Mouse (Mus musculus): ENCODE measurements around the gene Kif26b. TPM values are rescaled to one million over a fixed set of nuclear protein-coding genes. Genes with fewer than 3 reads are reported as not detected.

Gene Kif26b
- polyA plus RNA-seq, 1 experiment from 2014 or later, result 2.7 TPM

GRCm38 (mm10) chr1:178917194-178917902, 388.4 kb downstream of the Kif26b start:
- H3K36me3 ChIP-seq (ENCODE audit: control insufficient read depth, insufficient read depth, low read length), result no peaks in the 10 kb centered on the region
- H3K9me3 ChIP-seq (replicated peaks; ENCODE audit: control insufficient read depth, low read length), result no peaks in the 10 kb centered on the region
- WGBS, result 57% methylated on average over 31 of the region's 31 CpGs
- no peaks in the 10 kb centered on the region for H3K27me3 ChIP-seq (replicated peaks; ENCODE audit: control insufficient read depth, insufficient read depth, low read length)
- H3K9ac ChIP-seq (ENCODE audit: low read length), result no peak overlapping the region
- DNase-seq (ENCODE audit: low spot score) (no peak), ATAC-seq (no peak)
- H3K4me3 ChIP-seq (ENCODE audit: low read depth, low read length), result no peak overlapping the region
- H3K4me1 ChIP-seq (ENCODE audit: control insufficient read depth, insufficient read depth, low read length), result peaks cover 4% of the 10 kb centered on the region; the same call in 1 of the 2 replicates
- peak overlapping the region; percentile 28 for H3K4me2 ChIP-seq (ENCODE audit: low read length)
- no peak overlapping the region for H3K27ac ChIP-seq (ENCODE audit: low read depth, low read length)

- Histone ChIP-seq H3K36me3 (ENCODE audit: control insufficient read depth, insufficient read depth, low read length) (no peaks in the 10 kb centered on the region), H3K9me3 (replicated peaks; ENCODE audit: control insufficient read depth, low read length) (no peaks in the 10 kb centered on the region), H3K4me1 (ENCODE audit: control insufficient read depth, insufficient read depth, low read length) (no peaks in the 10 kb centered on the region), H3K4me3 (ENCODE audit: low read depth, low read length) (no peak overlapping the region), H3K4me2 (ENCODE audit: low read length) (no peak overlapping the region), H3K27ac (ENCODE audit: low read depth, low read length) (no peak overlapping the region), H3K9ac (ENCODE audit: low read length) (no peak overlapping the region), H3K27me3 (replicated peaks; ENCODE audit: control insufficient read depth, insufficient read depth, low read length) (no peaks in the 10 kb centered on the region)
- ATAC-seq (no peak), DNase-seq (ENCODE audit: low spot score) (no peak)
- 86% methylated on average over 8 of the region's 8 CpGs for WGBS
These were observed 395.7 kb downstream of the Kif26b start for GRCm38 (mm10) chr1:178924492-178925183.

GRCm38 (mm10) chr1:178929531-178929930, 400.6 kb downstream of the Kif26b start:
- ATAC-seq (no peak), DNase-seq (ENCODE audit: low spot score) (no peak)
- no peaks in the 10 kb centered on the region for H3K4me1 ChIP-seq (ENCODE audit: control insufficient read depth, insufficient read depth, low read length)
- H3K9ac ChIP-seq (ENCODE audit: low read length), result no peak overlapping the region
- 71% methylated on average over 4 of the region's 4 CpGs for WGBS
- H3K9me3 ChIP-seq (replicated peaks; ENCODE audit: control insufficient read depth, low read length), result no peaks in the 10 kb centered on the region
- H3K36me3 ChIP-seq (ENCODE audit: control insufficient read depth, insufficient read depth, low read length), result peaks cover 4% of the 10 kb centered on the region; the same call in 1 of the 2 replicates
- H3K4me2 ChIP-seq (ENCODE audit: low read length), result no peak overlapping the region
- H3K4me3 ChIP-seq (ENCODE audit: low read depth, low read length), result no peak overlapping the region
- no peaks in the 10 kb centered on the region for H3K27me3 ChIP-seq (replicated peaks; ENCODE audit: control insufficient read depth, insufficient read depth, low read length)
- H3K27ac ChIP-seq (ENCODE audit: low read depth, low read length), result no peak overlapping the region

GRCm38 (mm10) chr1:178933953-178934637, 405.2 kb downstream of the Kif26b start:
- H3K36me3 ChIP-seq (ENCODE audit: control insufficient read depth, insufficient read depth, low read length), result peaks cover 4% of the 10 kb centered on the region; the same call in 1 of the 2 replicates
- no peak overlapping the region for H3K4me2 ChIP-seq (ENCODE audit: low read length)
- no peaks in the 10 kb centered on the region for H3K27me3 ChIP-seq (replicated peaks; ENCODE audit: control insufficient read depth, insufficient read depth, low read length)
- ATAC-seq (no peak), DNase-seq (ENCODE audit: low spot score) (no peak)
- no peaks in the 10 kb centered on the region for H3K9me3 ChIP-seq (replicated peaks; ENCODE audit: control insufficient read depth, low read length)
- no peak overlapping the region for H3K4me3 ChIP-seq (ENCODE audit: low read depth, low read length)
- WGBS, result 67% methylated on average over 6 of the region's 6 CpGs
- no peak overlapping the region for H3K9ac ChIP-seq (ENCODE audit: low read length)
- H3K4me1 ChIP-seq (ENCODE audit: control insufficient read depth, insufficient read depth, low read length), result no peaks in the 10 kb centered on the region
- H3K27ac ChIP-seq (ENCODE audit: low read depth, low read length), result no peak overlapping the region

- no peaks in the 10 kb centered on the region for H3K4me1 ChIP-seq (ENCODE audit: control insufficient read depth, insufficient read depth, low read length)
- no peak overlapping the region for H3K4me2 ChIP-seq (ENCODE audit: low read length)
- no peak for ATAC-seq
- no peaks in the 10 kb centered on the region for H3K9me3 ChIP-seq (replicated peaks; ENCODE audit: control insufficient read depth, low read length)
- H3K4me3 ChIP-seq (ENCODE audit: low read depth, low read length), result no peak overlapping the region
- H3K27me3 ChIP-seq (replicated peaks; ENCODE audit: control insufficient read depth, insufficient read depth, low read length), result no peaks in the 10 kb centered on the region
- WGBS, result 80% methylated on average over 4 of the region's 4 CpGs
- DNase-seq (ENCODE audit: low spot score), result no peak
- no peak overlapping the region for H3K27ac ChIP-seq (ENCODE audit: low read depth, low read length)
- no peak overlapping the region for H3K9ac ChIP-seq (ENCODE audit: low read length)
- H3K36me3 ChIP-seq (ENCODE audit: control insufficient read depth, insufficient read depth, low read length), result peaks cover 4% of the 10 kb centered on the region; the same call in 1 of the 2 replicates
These were observed 407.5 kb downstream of the Kif26b start for GRCm38 (mm10) chr1:178936457-178936856.

- Histone ChIP-seq H3K27me3 (replicated peaks; ENCODE audit: control insufficient read depth, insufficient read depth, low read length) (no peaks in the 10 kb centered on the region), H3K27ac (ENCODE audit: low read depth, low read length) (no peak overlapping the region), H3K36me3 (ENCODE audit: control insufficient read depth, insufficient read depth, low read length) (peaks cover 4% of the 10 kb centered on the region; the same call in 1 of the 2 replicates), H3K4me1 (ENCODE audit: control insufficient read depth, insufficient read depth, low read length) (no peaks in the 10 kb centered on the region), H3K9ac (ENCODE audit: low read length) (no peak overlapping the region), H3K9me3 (replicated peaks; ENCODE audit: control insufficient read depth, low read length) (no peaks in the 10 kb centered on the region), H3K4me3 (ENCODE audit: low read depth, low read length) (no peak overlapping the region), H3K4me2 (ENCODE audit: low read length) (no peak overlapping the region)
- DNase-seq (ENCODE audit: low spot score), result no peak
- WGBS, result 91% methylated on average over 2 of the region's 2 CpGs
- ATAC-seq, result no peak
These were observed 408.1 kb downstream of the Kif26b start for GRCm38 (mm10) chr1:178936976-178937375.

- H3K36me3 ChIP-seq (ENCODE audit: control insufficient read depth, insufficient read depth, low read length), result no peaks in the 10 kb centered on the region
- no peak overlapping the region for H3K9ac ChIP-seq (ENCODE audit: low read length)
- no peak overlapping the region for H3K4me3 ChIP-seq (ENCODE audit: low read depth, low read length)
- H3K27ac ChIP-seq (ENCODE audit: low read depth, low read length), result no peak overlapping the region
- no peaks in the 10 kb centered on the region for H3K4me1 ChIP-seq (ENCODE audit: control insufficient read depth, insufficient read depth, low read length)
- ATAC-seq, result no peak
- no peak for DNase-seq (ENCODE audit: low spot score)
- WGBS, result 91% methylated on average over 4 of the region's 4 CpGs
- no peaks in the 10 kb centered on the region for H3K9me3 ChIP-seq (replicated peaks; ENCODE audit: control insufficient read depth, low read length)
- no peak overlapping the region for H3K4me2 ChIP-seq (ENCODE audit: low read length)
- no peaks in the 10 kb centered on the region for H3K27me3 ChIP-seq (replicated peaks; ENCODE audit: control insufficient read depth, insufficient read depth, low read length)
These were observed 411.4 kb downstream of the Kif26b start for GRCm38 (mm10) chr1:178940353-178940752.

GRCm38 (mm10) chr1:178942251-178942963, 413.5 kb downstream of the Kif26b start:
- Histone ChIP-seq H3K27me3 (replicated peaks; ENCODE audit: control insufficient read depth, insufficient read depth, low read length) (no peaks in the 10 kb centered on the region), H3K9ac (ENCODE audit: low read length) (no peak overlapping the region), H3K4me1 (ENCODE audit: control insufficient read depth, insufficient read depth, low read length) (no peaks in the 10 kb centered on the region), H3K4me3 (ENCODE audit: low read depth, low read length) (no peak overlapping the region), H3K36me3 (ENCODE audit: control insufficient read depth, insufficient read depth, low read length) (no peaks in the 10 kb centered on the region), H3K4me2 (ENCODE audit: low read length) (no peak overlapping the region), H3K27ac (ENCODE audit: low read depth, low read length) (no peak overlapping the region), H3K9me3 (replicated peaks; ENCODE audit: control insufficient read depth, low read length) (no peaks in the 10 kb centered on the region)
- 35% methylated on average over 7 of the region's 7 CpGs for WGBS
- no peak for ATAC-seq
- no peak for DNase-seq (ENCODE audit: low spot score)

Measured in forebrain, embryonic 14.5 days (tissue).